Mouse (Mus musculus): ENCODE measurements around the gene Olfr12. TPM values are rescaled to one million over a fixed set of nuclear protein-coding genes. Genes with fewer than 3 reads are reported as not detected.

The Olfr12 gene
- polyA plus RNA-seq, 2 experiments from 2014 or later, result not detected

DNA sequence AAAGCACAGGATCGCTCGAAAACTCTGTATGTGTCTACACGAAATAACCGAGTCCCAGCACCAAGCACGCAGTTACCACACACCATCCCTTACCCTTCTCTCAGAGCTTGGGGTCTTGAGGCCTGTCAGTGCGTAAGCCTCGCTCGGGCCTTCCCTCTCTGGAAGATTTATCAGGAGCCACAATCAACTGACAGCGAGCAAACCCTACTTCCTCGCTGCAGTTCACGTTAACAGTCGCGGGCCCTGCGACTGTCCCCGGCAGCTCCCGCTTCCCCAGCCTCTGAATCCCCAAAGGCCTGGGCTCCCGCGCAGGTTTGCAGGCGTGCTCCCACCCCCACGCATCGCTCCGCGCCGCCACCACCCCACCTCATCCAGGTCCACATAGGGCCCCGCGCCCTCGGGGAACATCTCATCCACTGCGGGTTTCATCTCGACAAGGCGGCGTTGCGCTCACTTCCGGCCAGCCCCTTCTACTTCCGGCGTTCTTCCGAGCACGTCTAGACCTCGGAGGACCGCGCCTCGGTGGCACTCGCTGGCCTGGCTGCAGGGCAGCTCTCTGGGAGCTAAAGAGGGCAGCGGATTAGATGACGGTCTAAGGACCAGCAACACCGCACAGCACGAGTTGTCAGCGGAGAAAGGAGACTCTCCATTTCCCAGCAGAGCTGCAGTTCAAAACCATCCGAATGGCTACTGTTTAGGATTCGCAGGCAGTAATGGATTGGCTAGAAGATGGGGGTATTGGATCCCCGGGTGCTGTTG is 24.1 kb downstream of the Olfr12 start, which contains the start of gene Cops9:
Gene Cops9 (minus strand): TSS at position 472 of the 759 bp plus-strand sequence.
- ATAC-seq, result peak; percentile 95

DNA sequence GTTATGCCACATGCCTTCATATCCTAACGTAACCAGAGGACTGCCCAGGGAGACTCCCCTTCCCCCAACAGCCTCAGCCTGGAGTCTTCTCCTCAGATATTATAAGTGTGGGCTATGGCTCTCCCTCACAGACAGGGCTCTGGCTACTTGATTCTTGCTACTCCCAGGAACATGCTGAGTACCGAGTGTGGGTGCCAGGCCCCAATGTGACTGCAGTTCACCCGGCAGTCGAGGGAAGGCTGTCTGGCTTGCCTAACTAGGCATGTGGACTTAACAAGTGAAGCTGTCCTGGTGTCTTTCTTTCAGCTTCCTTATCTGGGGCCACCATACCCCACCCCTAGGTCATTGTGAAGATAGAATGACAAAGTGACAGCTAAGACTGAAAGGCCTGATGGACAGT is 26.1 kb downstream of the Olfr12 start:
- no peak for ATAC-seq

DNA sequence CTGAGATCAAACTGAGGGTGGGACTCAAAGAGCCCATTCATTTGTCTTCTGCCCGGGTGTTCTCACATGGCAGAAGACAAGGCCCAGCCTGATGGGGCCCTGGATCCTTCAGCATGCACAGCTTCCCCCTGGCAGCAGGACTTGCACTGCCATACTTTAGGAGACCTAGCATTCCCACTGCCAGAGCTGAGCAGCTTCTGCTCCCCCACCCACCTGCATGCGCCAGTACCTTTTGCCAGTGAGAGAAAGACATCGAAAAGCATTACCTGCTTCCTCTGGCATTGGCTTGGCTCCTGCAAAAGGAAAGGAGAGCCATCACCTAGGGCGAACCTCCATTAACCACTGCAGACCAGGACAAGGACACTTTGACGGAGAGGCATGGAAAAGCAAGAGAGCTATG is 27.3 kb downstream of the Olfr12 start:
- no peak for ATAC-seq

DNA sequence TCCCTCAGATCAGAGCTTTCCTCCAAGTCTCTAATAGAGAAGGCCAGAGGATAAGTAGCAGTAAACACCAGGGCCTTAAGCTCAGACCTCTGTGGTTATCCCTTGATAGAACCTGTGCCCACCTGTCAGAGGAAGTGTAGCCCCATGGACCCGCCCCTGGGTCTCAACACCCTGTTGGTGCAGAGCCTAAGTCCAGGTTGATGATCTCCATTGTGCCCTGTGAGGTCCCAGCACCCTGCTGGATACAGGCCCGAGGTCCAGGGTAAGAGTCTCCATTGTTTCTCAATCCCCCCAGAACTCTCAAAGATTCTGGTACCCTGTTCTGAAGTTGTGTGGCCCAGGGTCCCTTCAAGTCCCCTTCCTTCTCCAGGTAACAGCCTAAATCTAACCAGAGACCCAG is 28.5 kb downstream of the Olfr12 start:
- ATAC-seq, result no peak

DNA sequence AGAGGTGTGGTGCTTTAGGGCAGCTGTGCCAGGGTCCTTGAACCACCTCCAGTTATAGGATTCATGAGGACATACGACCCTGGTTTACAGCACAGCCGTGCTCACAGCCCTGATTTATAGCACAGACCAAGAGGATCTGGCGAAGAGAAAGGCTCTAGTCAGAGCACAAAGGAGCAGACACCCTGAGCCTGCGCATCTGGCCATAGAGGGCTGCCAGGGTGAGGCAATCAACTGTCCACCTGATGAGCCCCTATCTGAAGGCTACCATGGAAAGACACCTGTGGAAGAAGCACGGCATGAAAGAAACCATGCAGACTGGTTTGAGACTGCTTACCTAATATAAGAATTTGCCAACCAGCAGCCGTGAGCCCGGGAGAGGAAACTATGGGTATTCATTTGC is 29.0 kb downstream of the Olfr12 start:
- ATAC-seq, result no peak

DNA sequence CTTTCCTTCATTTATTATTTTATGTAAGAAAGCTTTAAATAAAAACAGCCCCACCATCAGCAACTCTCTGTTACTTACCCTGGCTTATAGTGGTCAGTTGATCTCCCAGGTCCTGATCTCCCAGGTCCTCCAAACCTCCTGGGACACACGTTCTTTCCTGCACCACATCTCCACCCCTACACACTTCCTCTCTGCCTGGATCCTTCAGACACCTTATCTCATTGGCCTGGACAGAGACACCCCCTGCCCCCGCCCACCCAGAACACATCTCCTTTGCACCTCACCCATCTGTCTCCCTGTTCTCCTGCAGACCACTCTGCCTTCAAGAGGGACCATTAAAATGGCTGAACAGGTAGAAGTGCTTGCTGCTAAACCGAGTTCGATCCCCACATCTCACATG is 29.4 kb downstream of the Olfr12 start:
- ATAC-seq, result no peak

DNA sequence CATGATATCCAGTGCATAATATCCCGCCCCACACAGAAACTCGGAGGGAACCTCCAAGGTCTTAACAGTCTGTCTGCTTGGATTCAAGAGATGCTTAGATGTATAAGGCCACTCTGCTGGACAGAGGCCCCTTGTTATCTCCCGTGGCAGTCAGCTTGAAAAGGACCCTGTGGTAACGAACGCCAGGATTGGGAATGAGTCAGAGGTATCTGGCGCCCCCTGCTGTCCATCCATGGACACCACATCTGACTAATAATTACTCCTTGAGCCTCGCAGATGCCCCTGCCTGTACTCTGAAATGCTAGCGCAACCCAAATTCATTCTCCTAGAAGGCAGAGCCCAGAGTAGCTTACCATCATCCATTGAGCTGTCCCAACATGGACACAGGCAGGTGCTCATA is 30.2 kb downstream of the Olfr12 start:
- ATAC-seq, result peak; percentile 78

DNA sequence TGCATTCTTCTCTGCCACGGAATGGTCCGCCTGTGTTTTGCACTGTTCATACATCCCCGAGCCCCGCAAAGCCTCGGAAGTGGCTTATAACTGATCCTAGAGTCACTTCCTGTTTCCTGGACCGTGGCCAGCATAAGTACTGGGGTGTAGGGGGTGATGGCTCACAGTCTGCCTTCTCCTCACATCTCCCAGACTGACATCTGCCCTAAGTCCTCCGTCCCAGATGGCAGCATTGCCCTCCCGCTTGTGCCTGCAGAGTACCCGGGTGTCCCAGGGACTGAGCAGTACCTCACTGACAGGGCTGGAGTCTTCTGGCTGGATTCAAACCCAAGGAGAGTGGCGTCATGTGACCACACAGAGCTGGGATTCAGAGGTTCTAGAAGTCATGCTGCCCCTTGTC is 30.6 kb downstream of the Olfr12 start:
- peak; percentile 58 for ATAC-seq

DNA sequence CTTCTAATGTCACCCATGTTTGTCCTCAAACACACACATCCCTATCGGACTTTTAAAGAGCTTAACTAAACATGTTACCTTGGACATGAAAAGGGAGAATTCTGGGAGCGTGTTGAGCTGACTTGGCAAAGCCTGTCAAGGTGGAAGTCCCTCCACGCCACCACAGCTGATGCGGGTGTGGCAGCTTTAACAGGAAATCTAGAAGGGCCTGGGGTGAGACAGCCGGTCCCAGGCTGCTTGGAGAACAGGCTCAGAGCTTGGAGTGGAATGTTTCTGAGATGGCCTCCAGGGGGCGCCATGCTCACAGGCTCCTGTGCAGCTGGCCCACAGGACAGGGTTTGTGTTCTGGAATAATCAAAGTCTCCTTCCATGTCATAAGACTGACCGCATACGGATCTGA is 31.1 kb downstream of the Olfr12 start, which contains the start of gene Otos:
Gene Otos (minus strand): TSS at position 169 of the 400 bp plus-strand sequence.
- ATAC-seq, result peak; percentile 71

DNA sequence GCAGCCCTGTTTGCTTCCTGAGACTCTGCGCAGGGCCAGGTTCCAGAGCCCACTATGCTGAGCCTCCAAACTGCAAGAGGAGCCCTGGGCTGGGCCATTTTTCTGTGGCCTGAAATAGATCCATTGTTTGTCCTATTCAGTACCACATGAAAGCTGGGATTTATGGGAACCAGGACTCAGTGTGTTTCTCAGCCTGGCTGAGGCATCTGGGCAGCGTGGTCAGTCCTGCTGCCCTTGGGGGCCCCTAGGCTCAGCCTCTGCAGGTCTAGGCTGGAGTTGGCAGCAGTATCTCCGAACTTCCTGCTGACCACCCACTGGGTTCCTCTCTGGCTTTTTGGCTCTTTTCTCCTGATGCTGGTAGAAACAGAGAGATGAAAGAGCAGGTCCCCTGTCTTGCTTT is 33.9 kb downstream of the Olfr12 start:
- ATAC-seq, result no peak

DNA sequence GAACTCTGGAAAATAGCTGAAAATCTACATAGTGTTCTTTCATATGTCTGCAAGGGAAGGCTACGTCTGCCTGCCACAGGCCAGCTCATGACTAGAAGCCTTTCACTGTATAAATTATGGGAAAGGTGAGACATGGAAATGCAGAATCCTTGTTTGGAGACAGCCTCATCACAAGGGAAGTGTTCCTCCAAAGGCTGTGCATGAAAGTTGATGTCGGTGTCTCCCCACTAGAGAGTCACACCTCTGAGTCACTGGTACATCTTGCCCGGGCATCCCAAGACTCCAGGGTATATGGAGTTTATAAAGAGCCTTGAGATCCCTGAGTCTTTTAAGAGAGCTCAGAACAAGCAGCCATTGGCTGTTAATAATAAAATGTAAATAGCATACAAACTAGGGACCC is 35.6 kb downstream of the Olfr12 start:
- ATAC-seq, result no peak

DNA sequence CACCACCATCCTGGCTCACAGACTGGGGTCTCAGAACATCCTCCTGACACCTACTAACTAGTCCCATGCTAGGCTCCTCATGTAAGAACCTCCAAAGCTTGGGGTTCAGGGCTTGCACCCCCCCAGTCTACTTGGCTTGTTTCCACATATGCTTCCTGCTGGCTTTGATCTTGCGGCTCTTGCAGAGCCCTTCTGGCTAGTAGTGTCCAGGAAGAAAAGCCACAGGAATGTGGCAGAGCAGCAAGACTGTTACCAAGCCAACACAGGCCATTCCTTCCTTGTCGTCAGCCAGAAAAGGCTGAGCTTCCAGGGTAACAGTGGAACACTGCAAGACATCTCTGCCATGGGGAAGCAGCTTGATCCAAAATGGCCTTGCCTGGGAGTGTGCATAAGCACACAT is 37.1 kb downstream of the Olfr12 start:
- ATAC-seq, result no peak

DNA sequence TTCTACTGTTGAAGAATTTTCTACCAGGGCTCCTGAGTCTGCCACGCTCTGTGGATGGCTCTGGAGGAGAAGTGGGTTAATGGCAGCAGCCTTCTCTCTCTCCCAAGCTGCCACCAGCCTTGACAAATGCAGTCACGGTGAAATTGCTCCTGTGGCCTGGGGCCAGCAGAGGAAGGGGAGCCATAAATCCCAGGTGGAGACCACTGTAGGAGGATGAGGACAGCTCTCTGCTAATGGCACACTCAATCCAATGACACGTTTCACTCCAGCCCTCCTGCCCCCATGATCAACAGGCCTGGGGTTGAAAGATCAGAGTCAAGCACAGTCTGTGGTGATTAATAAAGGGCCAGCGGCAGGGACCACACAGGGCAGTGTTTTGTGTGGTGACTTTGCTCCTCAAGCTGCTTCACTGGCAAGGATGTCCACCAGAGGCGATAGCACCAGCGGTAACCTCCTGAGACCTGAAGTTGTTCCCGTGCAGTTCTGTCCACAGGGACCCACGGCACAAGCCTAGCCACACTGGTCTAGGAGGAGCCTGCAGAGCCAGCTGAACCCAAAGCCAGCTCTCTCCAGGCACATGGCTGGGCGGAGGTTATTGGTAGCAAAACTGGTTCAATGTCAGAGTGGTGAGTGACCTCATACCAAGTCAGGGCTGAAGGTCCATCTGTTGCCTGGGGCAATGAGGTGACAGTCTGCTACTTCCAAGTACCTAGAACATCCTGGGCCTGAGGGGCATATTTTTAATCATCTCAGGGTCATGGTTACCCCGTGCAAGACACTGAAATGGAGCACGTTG is 39.6 kb downstream of the Olfr12 start:
- no peak for ATAC-seq

DNA sequence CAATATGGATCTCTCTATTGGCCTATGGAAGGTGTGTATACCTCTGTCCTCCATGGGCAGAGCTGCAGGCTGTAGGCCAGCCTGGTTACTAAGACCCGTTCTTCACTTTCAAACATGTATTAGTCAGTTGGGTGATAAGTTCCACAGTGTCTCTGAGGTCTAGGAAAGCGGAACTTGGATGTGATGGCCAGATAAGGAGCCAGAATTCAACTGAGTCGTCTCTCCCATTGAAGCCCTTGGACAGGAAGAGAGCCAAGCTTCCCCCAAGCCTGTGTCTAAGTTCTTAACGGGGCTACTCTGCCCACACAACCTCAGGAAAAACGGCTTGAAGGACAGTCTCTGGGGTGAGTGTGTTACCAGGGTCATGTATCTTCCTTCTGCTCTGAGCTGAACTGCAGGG is 41.8 kb downstream of the Olfr12 start:
- ATAC-seq, result no peak

DNA sequence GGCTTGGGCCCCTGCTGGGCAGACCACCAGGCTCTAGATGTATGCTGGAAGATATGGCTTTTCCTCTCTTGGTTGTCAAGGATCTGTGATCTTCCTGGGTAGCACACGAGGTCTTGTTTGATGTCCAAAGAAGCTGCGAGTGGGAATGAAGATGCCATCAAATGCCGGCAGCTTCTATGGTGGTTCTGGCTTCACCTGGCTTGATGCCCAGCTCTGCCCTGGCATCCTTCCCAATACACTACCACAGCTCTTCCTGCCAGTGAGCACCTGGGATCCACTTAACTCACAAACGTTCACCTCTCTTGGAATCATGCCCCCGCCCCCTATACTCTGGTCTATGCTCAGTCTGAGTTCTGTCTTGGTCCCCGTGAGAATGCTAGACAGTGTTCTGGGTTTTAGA is 49.5 kb downstream of the Olfr12 start:
- ATAC-seq, result no peak

DNA sequence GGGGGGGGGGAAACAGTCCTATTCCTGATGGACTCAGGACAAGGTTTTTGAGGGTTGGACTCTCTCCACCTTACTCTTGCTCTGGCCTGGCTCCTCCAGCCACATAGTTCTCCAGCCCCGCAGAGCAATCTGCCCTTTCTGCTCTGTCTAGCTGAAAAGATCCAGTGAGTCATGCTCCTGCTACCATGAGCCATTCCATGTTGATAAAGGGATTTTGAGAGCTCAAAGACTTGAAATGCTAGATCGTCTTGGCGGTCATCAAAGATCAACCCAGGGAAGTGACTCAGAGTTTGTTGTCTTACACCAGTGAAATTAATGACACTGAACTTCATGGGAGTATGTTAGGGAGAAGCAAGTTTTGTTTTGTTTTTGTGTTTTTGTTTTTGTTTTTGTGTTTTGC is 51.8 kb downstream of the Olfr12 start:
- no peak for ATAC-seq

DNA sequence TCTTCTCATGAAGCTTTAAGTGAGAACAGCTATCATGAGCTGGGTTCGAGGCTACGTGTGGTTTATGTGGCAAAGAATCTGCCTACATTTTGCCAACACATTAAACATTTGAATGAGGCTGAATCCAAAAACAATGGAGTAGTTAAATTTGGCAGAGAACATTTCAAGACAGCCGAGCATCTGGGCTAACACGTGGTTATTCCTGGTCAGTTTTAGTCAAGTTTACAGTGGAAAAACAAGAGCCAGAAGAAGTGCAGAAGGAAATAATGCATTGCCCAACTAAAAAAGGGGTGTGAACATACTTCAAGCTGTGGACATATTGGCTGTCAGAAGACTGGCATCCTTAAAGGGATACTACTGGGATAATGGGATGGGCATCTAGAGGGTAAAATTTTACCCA is 53.7 kb downstream of the Olfr12 start:
- ATAC-seq, result no peak

Other genes starting within 250 kb of the Olfr12 start
- 100 to 1,000 TPM; 174 to 195 TPM for gene Ndufa10, start 143.9 kb upstream of the Olfr12 start, polyA plus RNA-seq (2017; shearing (Covaris generic))
- gene Olfr1416, start 132.7 kb upstream of the Olfr12 start, polyA plus RNA-seq (2017; shearing (Covaris generic)), result not detected
- not detected for gene Olfr1415, start 121.7 kb upstream of the Olfr12 start, polyA plus RNA-seq (2017; shearing (Covaris generic))
- not detected for gene Olfr1414, start 99.1 kb upstream of the Olfr12 start, polyA plus RNA-seq (2017; shearing (Covaris generic))
- not detected for gene Olfr1413, start 46.5 kb upstream of the Olfr12 start, polyA plus RNA-seq (2017; shearing (Covaris generic))
- not detected for gene Olfr1412, start 32.0 kb upstream of the Olfr12 start, polyA plus RNA-seq (2017; shearing (Covaris generic))
- gene Olfr1411, start 23.4 kb upstream of the Olfr12 start, polyA plus RNA-seq (2017; shearing (Covaris generic)), result not detected
- not detected for gene Olfr1410, start 12.0 kb upstream of the Olfr12 start, polyA plus RNA-seq (2017; shearing (Covaris generic))
- 100 to 1,000 TPM; 161 to 251 TPM for gene Cops9, start 24.2 kb downstream of the Olfr12 start, polyA plus RNA-seq (2017; shearing (Covaris generic))
- gene Otos, start 31.1 kb downstream of the Olfr12 start, polyA plus RNA-seq (2017; shearing (Covaris generic)), result 1 to 10 TPM in 1 of 2 experiments, under 1 TPM in 1; 0.94 to 1.8 TPM
- gene Gpc1, start 213.9 kb downstream of the Olfr12 start, polyA plus RNA-seq (2017; shearing (Covaris generic)), result 1 to 10 TPM; 2.0 to 3.0 TPM

Data from CD4-positive, CD25-positive, alpha-beta regulatory T cell, adult 4 months (primary cell).